Mouse (Mus musculus): Measurements from ENCODE around the gene B3gnt8.

B3gnt8 gene

GRCm38 (mm10) chr7:25618865-25619721 is 7.4 kb upstream of the B3gnt8 start, which contains the start of gene Dmac2:
Gene Dmac2, plus strand, starts transcription at chr7:25619414.
- DNase-seq (ENCODE audit: extremely low read depth, low read depth): peak; percentile 89

GRCm38 (mm10) chr7:25619722-25619991 is 6.8 kb upstream of the B3gnt8 start:
- no peak for DNase-seq (ENCODE audit: extremely low read depth, low read depth)

GRCm38 (mm10) chr7:25620101-25620500 is 6.4 kb upstream of the B3gnt8 start:
- no peak for DNase-seq (ENCODE audit: extremely low read depth, low read depth)

- no peak for DNase-seq (ENCODE audit: extremely low read depth, low read depth)
Observed at GRCm38 (mm10) chr7:25620751-25621150, 5.7 kb upstream of the B3gnt8 start.

- no peak for DNase-seq (ENCODE audit: extremely low read depth, low read depth)
Observed at GRCm38 (mm10) chr7:25623857-25624370, 2.5 kb upstream of the B3gnt8 start.

- DNase-seq (ENCODE audit: extremely low read depth, low read depth): no peak
Observed at GRCm38 (mm10) chr7:25624851-25625250, 1.6 kb upstream of the B3gnt8 start.

GRCm38 (mm10) chr7:25625594-25626250 is 732 bp upstream of the B3gnt8 start:
- DNase-seq (ENCODE audit: extremely low read depth, low read depth): peak; percentile 40

GRCm38 (mm10) chr7:25627431-25628322 is 1.2 kb downstream of the B3gnt8 start:
- no peak for DNase-seq (ENCODE audit: extremely low read depth, low read depth)

- DNase-seq (ENCODE audit: extremely low read depth, low read depth): no peak
Observed at GRCm38 (mm10) chr7:25628323-25628620, 1.8 kb downstream of the B3gnt8 start.

GRCm38 (mm10) chr7:25632679-25633078 is 6.2 kb downstream of the B3gnt8 start:
- no peak for DNase-seq (ENCODE audit: extremely low read depth, low read depth)

GRCm38 (mm10) chr7:25636373-25636772 is 9.9 kb downstream of the B3gnt8 start:
- no peak for DNase-seq (ENCODE audit: extremely low read depth, low read depth)

GRCm38 (mm10) chr7:25637099-25637498 is 10.6 kb downstream of the B3gnt8 start:
- no peak for DNase-seq (ENCODE audit: extremely low read depth, low read depth)

GRCm38 (mm10) chr7:25639754-25640153 is 13.3 kb downstream of the B3gnt8 start:
- no peak for DNase-seq (ENCODE audit: extremely low read depth, low read depth)

- DNase-seq (ENCODE audit: extremely low read depth, low read depth): no peak
Observed at GRCm38 (mm10) chr7:25644136-25644535, 17.7 kb downstream of the B3gnt8 start.

- no peak for DNase-seq (ENCODE audit: extremely low read depth, low read depth)
Observed at GRCm38 (mm10) chr7:25644631-25645030, 18.2 kb downstream of the B3gnt8 start.

- DNase-seq (ENCODE audit: extremely low read depth, low read depth): no peak
Observed at GRCm38 (mm10) chr7:25645074-25645473, 18.6 kb downstream of the B3gnt8 start.

- no peak for DNase-seq (ENCODE audit: extremely low read depth, low read depth)
Observed at GRCm38 (mm10) chr7:25647574-25648123, 21.2 kb downstream of the B3gnt8 start.

GRCm38 (mm10) chr7:25649839-25650238 is 23.4 kb downstream of the B3gnt8 start:
- no peak for DNase-seq (ENCODE audit: extremely low read depth, low read depth)

GRCm38 (mm10) chr7:25651281-25651680 is 24.8 kb downstream of the B3gnt8 start:
- DNase-seq (ENCODE audit: extremely low read depth, low read depth): no peak

- no peak for DNase-seq (ENCODE audit: extremely low read depth, low read depth)
Observed at GRCm38 (mm10) chr7:25652244-25652759, 25.8 kb downstream of the B3gnt8 start.
